Mouse (Mus musculus): ENCODE data around the gene Hnrnpf. TPM values are rescaled to one million over a fixed set of nuclear protein-coding genes. Genes with fewer than 3 reads are reported as not detected.

The Hnrnpf gene
- total RNA-seq, 2 experiments from 2014 or later: 124 to 148 TPM

Small RNA genes within 50 kb of the gene (microRNA-seq; reads per million reads assigned to microRNA genes)
- 0 reads per million in 2 experiments for gene Gm25535

Other genes starting within 250 kb of the Hnrnpf start
- gene Zfp637, start 59.1 kb upstream of the Hnrnpf start, total RNA-seq (2021): 10 to 100 TPM; 47.8 to 51.9 TPM
- 10 to 100 TPM; 30.9 to 37.9 TPM for gene Zfp239, start 38.2 kb upstream of the Hnrnpf start, total RNA-seq (2021)
- not detected for gene Fxyd4, start 37.4 kb downstream of the Hnrnpf start, total RNA-seq (2021)
- 100 to 1,000 TPM; 207 to 211 TPM for gene Rasgef1a, start 111.1 kb downstream of the Hnrnpf start, total RNA-seq (2021)
- 10 to 100 TPM; 10.5 to 11.7 TPM for gene Csgalnact2, start 238.8 kb downstream of the Hnrnpf start, total RNA-seq (2021)

Data from layer of hippocampus, postnatal 36 days (tissue).